Mouse (Mus musculus) myocyte (in vitro differentiated cells): ENCODE measurements around the gene 4930442H23Rik. TPM values are rescaled to one million over a fixed set of nuclear protein-coding genes. Genes with fewer than 3 reads are reported as not detected.
"Not testable (repeated sequence)": the region's sequence is repeated elsewhere in the genome, so short reads cannot be mapped to it uniquely, and the experiment has no call there.

Experiments used
- H3K27me3 ChIP-seq: one replicate; pipeline ENCODE4 v1.6.1; 2011; ENCODE audit not compliant: control insufficient read depth, insufficient read depth, insufficient read length
- H3K36me3 ChIP-seq: one replicate; pipeline ENCODE4 v1.6.1; 2011; ENCODE audit not compliant: control insufficient read depth, insufficient read depth
- H3K4me2 ChIP-seq: one replicate; pipeline ENCODE4 v1.6.1; 2011; ENCODE audit warnings: low read depth, control low read depth
- H3K4me3 ChIP-seq: one replicate; pipeline ENCODE4 v1.5.1; 2011; ENCODE audit warnings: mild to moderate bottlenecking, control low read depth, moderate library complexity
- H3K79me2 ChIP-seq: one replicate; pipeline ENCODE4 v1.6.1; 2011; ENCODE audit not compliant: control insufficient read depth, insufficient read depth
- H3ac ChIP-seq: one replicate; pipeline ENCODE4 v1.6.1; 2011; ENCODE audit not compliant: control insufficient read depth, insufficient read length
- CEBPB ChIP-seq: IDR thresholded peaks from 2 replicates; pipeline ENCODE4 v1.6.1; 2011; ENCODE audit warnings: mild to moderate bottlenecking, moderate library complexity; ENCODE audit not compliant: poor library complexity, insufficient read depth, severe bottlenecking
- E2F4 ChIP-seq: IDR thresholded peaks from one replicate; pipeline ENCODE4 v1.6.1; 2011; ENCODE audit warnings: mild to moderate bottlenecking, control low read depth, moderate library complexity; ENCODE audit not compliant: insufficient read depth
- MAX ChIP-seq: IDR thresholded peaks from one replicate; pipeline ENCODE4 v1.6.1; 2011; ENCODE audit warnings: low read depth, mild to moderate bottlenecking, control low read depth
- MYOD1 ChIP-seq, 3 experiments: IDR thresholded peaks; one replicate each; pipeline ENCODE4 v1.6.1; 2011; ENCODE audit warnings: control low read depth in 2 of 3, low read depth in 2 of 3, mild to moderate bottlenecking in 2 of 3, moderate library complexity in 1 of 3; ENCODE audit not compliant: insufficient read length in 2 of 3, control insufficient read depth in 1 of 3
- MYOG ChIP-seq, 3 experiments: IDR thresholded peaks; one replicate each; pipeline ENCODE4 v1.6.1; 2011; ENCODE audit warnings: control low read depth in 2 of 3, low read depth in 2 of 3, mild to moderate bottlenecking in 2 of 3; ENCODE audit not compliant: insufficient read length in 2 of 3, control insufficient read depth in 1 of 3, insufficient read depth in 1 of 3
- POLR2A ChIP-seq: IDR thresholded peaks from one replicate; pipeline ENCODE4 v1.6.1; 2011; ENCODE audit warnings: low read depth, mild to moderate bottlenecking, control low read depth, moderate library complexity; ENCODE audit not compliant: insufficient read length
- POLR2AphosphoS2 ChIP-seq: IDR thresholded peaks from one replicate; pipeline ENCODE4 v1.6.1; 2011; ENCODE audit warnings: low read depth, control low read depth; ENCODE audit not compliant: insufficient read length
- REST ChIP-seq: IDR thresholded peaks from one replicate; pipeline ENCODE4 v1.6.1; 2011; ENCODE audit warnings: mild to moderate bottlenecking, control low read depth, moderate library complexity; ENCODE audit not compliant: insufficient read depth, insufficient read length
- SRF ChIP-seq: IDR thresholded peaks from one replicate; pipeline ENCODE4 v1.6.1; 2011; ENCODE audit warnings: low read depth; ENCODE audit not compliant: control insufficient read depth, insufficient read length
- TCF12 ChIP-seq: IDR thresholded peaks from one replicate; pipeline ENCODE4 v1.6.1; 2011; ENCODE audit warnings: mild to moderate bottlenecking, control low read depth; ENCODE audit not compliant: poor library complexity, insufficient read depth, severe bottlenecking
- TCF3 ChIP-seq: IDR thresholded peaks from one replicate; pipeline ENCODE4 v1.6.1; 2011; ENCODE audit warnings: low read depth, control low read depth; ENCODE audit not compliant: insufficient read length
- USF1 ChIP-seq: IDR thresholded peaks from one replicate; pipeline ENCODE4 v1.6.1; 2011; ENCODE audit warnings: low read depth, mild to moderate bottlenecking, control low read depth, moderate library complexity
- polyA plus RNA-seq: library from polyadenylated mRNA; unstranded; fragments of >200 nt; fragmentation: generic; extraction: Trizol; gene quantifications from one replicate; pipeline ENCODE4 v1.2.1, GENCODE M21; 2012; ENCODE audit warnings: missing spikeins

The 4930442H23Rik gene
- polyA plus RNA-seq, 1 experiment = 0.12 TPM

DNA sequence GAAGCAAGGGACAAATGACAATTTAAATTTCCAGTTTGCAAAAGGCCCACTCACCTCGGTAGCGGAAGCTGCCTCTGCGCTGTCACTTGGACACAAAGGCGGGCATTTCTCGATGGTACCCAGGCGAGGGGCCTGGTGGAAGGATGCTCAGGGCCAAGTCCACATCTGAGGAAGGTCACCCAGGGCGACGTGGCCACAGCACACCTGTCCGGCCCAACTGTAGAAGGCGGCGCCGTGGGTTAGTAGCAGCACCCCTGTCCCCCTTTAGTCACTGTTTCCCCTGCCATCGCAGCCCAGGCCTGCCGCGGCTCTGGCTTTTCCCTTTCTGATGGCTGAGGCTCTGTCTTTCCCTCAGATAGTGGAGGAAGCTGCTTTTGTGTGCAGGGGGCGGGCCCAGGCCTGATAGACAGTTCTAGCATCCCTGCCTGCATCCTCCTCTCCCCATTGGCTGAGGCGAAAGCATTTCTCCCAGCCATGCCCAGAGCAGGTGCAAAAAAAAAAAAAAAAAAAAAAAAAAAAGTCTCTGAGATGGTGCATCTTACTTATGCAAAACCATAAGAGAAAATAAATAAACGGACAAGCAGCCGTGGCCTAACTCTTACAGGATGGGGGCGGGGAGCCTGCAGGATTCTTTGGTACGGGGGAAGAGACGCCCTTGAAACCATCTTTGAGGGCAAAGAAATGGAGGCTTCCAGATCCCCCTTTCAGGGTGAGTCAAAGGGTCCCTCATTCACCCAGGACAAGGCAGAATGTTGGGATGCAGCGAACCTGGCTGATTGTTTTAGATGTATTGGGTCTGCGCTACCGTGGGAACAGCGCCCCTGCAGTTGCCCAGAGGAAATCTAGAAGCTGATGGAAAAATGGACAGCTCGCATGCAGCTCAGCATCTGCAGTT lies 47.0 kb upstream of the 4930442H23Rik start, which contains the start of gene Atcay:
Gene Atcay (minus strand): TSS at position 396 of the 895 bp plus-strand sequence.
- H3K36me3 ChIP-seq = no peaks in the 10 kb centered on the region
- H3ac ChIP-seq = no peak within 1 kb of the TSS
- TF ChIP-seq MYOD1 (IDR thresholded peaks at IDR 0.05; ENCODE audit: control insufficient read depth in 1 of 3, insufficient read length in 2 of 3, low read depth in 2 of 3) = no peak
- TF ChIP-seq MAX = no peak
- TF ChIP-seq POLR2A = no peak
- TF ChIP-seq E2F4 = no peak
- TF ChIP-seq CEBPB = no peak
- no peak for TF ChIP-seq SRF
- no peak for TF ChIP-seq MYOG (IDR thresholded peaks at IDR 0.05; ENCODE audit: control insufficient read depth in 1 of 3, insufficient read depth in 1 of 3, insufficient read length in 2 of 3, low read depth in 2 of 3)
- no peak for TF ChIP-seq POLR2AphosphoS2
- no peak for TF ChIP-seq USF1
- no peak for TF ChIP-seq TCF3
- no peaks in the 10 kb centered on the region for H3K79me2 ChIP-seq
- peaks cover 6% of the 10 kb centered on the region for H3K27me3 ChIP-seq
- H3K4me3 ChIP-seq = no peak within 1 kb of the TSS
- H3K4me2 ChIP-seq = peak within 1 kb of the TSS; percentile 24

DNA sequence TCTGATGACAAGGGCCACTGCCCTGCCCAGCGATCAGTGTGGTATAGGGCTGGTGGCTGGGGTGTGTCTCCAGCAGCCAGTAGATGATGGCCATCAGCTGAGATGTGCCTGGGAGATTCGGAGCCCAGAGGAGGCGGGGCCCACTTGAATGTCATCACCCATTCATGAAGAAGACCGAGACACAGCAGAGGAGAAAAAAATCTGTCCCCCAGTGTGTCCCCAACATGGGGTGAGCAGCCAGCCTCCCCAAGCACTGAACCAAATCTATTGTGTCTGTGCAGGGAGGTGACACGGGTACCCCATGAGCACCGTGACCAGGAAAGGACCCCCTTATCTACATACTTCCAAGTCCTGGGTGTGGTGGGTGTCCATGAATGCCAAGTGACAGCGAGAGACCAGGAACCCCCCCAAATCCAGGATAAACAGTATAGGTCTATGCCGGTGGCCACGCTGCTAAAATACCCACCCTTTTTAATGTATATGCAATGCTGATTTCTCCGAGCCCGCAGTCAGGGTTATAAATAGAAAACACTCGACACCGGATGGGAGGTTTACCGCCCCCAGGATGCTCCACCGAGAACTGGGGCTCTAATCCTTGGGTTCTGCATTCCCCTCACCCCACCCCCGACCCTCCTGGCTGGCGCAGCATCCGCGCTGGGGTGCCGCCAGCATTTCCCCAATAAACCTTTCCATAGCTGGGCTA lies 46.2 kb upstream of the 4930442H23Rik start:
- TF ChIP-seq MAX (no peak), E2F4 (no peak), SRF (no peak), TCF3 (no peak), POLR2AphosphoS2 (no peak), USF1 (no peak), POLR2A (no peak), TCF12 (no peak), MYOG (IDR thresholded peaks at IDR 0.05; ENCODE audit: control insufficient read depth in 1 of 3, insufficient read depth in 1 of 3, insufficient read length in 2 of 3, low read depth in 2 of 3) (no peak), CEBPB (no peak), REST (no peak), MYOD1 (IDR thresholded peaks at IDR 0.05; ENCODE audit: control insufficient read depth in 1 of 3, insufficient read length in 2 of 3, low read depth in 2 of 3) (no peak)
- Histone ChIP-seq H3K79me2 (no peaks in the 10 kb centered on the region), H3K27me3 (peaks cover 6% of the 10 kb centered on the region), H3K4me3 (no peak overlapping the region), H3K4me2 (peak overlapping the region; percentile 24), H3K36me3 (no peaks in the 10 kb centered on the region), H3ac (no peak overlapping the region)

GRCm38 (mm10) chr10:81223731-81224130 lies 40.1 kb upstream of the 4930442H23Rik start:
- H3K4me3 ChIP-seq, H3K27me3 ChIP-seq, H3K4me2 ChIP-seq, H3K36me3 ChIP-seq, H3K79me2 ChIP-seq, H3ac ChIP-seq: not testable (repeated sequence)

- H3K4me2 ChIP-seq = no peak overlapping the region
- TF ChIP-seq E2F4 (no peak), USF1 (no peak), MYOG (IDR thresholded peaks at IDR 0.05; ENCODE audit: control insufficient read depth in 1 of 3, insufficient read depth in 1 of 3, insufficient read length in 2 of 3, low read depth in 2 of 3) (no peak), CEBPB (no peak), TCF3 (no peak), TCF12 (no peak), SRF (no peak), POLR2AphosphoS2 (no peak), REST (no peak), MYOD1 (IDR thresholded peaks at IDR 0.05; ENCODE audit: control insufficient read depth in 1 of 3, insufficient read length in 2 of 3, low read depth in 2 of 3) (no peak)
- no peaks in the 10 kb centered on the region for H3K36me3 ChIP-seq
- H3K79me2 ChIP-seq = no peaks in the 10 kb centered on the region
- H3K27me3 ChIP-seq = no peaks in the 10 kb centered on the region
- no peak overlapping the region for H3K4me3 ChIP-seq
- no peak overlapping the region for H3ac ChIP-seq
Observed at GRCm38 (mm10) chr10:81221402-81222015, 37.9 kb upstream of the 4930442H23Rik start.
